Mouse (Mus musculus) liver, postnatal 0 days (tissue): ENCODE measurements at regions not wholly inside any gene's neighbourhood (a gene's known extent, or its start where the extent isn't known, plus 50 kb on each side); places are given as distances from the start of the nearest gene placed in this dataset.

Experiments
- ATAC-seq: fragments of 200-750 bp; cut with Nextera tagmentation; 2 replicates; pipeline ENCODE4 v1.8.0; 2017; ENCODE audit warnings: mild to moderate bottlenecking, moderate library complexity
- DNase-seq: peaks from one replicate; pipeline ENCODE4 v3.0.0-alpha.2; 2016
- H3K27ac ChIP-seq: fragments of 300-500 bp; sonication (generic); 2 replicates; pipeline ENCODE4 v1.5.1; 2014; ENCODE audit warnings: antibody characterized with exemption, moderate library complexity, mild to moderate bottlenecking, low read depth
- H3K27me3 ChIP-seq: fragments of 300-500 bp; sonication (generic); 2 replicates; pipeline ENCODE4 v1.6.1; 2014; ENCODE audit warnings: low read length, control low read depth, mixed read lengths; ENCODE audit not compliant: insufficient read depth
- H3K36me3 ChIP-seq: fragments of 300-500 bp; sonication (generic); replicated peaks from 2 replicates; pipeline ENCODE4 v1.6.1; 2014; ENCODE audit warnings: mild to moderate bottlenecking, control low read depth, low read length, moderate library complexity, mixed read lengths; ENCODE audit not compliant: insufficient read depth
- H3K4me1 ChIP-seq: fragments of 300-500 bp; sonication (generic); 2 replicates; pipeline ENCODE4 v1.6.1; 2014; ENCODE audit warnings: antibody characterized with exemption, mild to moderate bottlenecking, control low read depth; ENCODE audit not compliant: insufficient read depth
- H3K4me2 ChIP-seq: fragments of 300-500 bp; sonication (generic); 2 replicates; pipeline ENCODE4 v1.6.1; 2014; ENCODE audit warnings: low read depth, mild to moderate bottlenecking, low read length, moderate library complexity, mixed read lengths
- H3K4me3 ChIP-seq: fragments of 300-500 bp; sonication (generic); 2 replicates; pipeline ENCODE4 v1.5.1; 2014; ENCODE audit warnings: low read depth, low read length
- H3K9ac ChIP-seq: fragments of 300-500 bp; sonication (generic); replicated peaks from 2 replicates; pipeline ENCODE4 v1.6.1; 2014; ENCODE audit warnings: mild to moderate bottlenecking, moderate library complexity
- H3K9me3 ChIP-seq: fragments of 300-500 bp; sonication (generic); 2 replicates; pipeline ENCODE4 v1.6.1; 2016; ENCODE audit warnings: mild to moderate bottlenecking, control low read depth, low read length, mixed read lengths
- CTCF ChIP-seq: sonication (generic); IDR thresholded peaks from 2 replicates; pipeline ENCODE4 v1.5.1; 2016; ENCODE audit warnings: antibody characterized with exemption, low read depth
- EP300 ChIP-seq: IDR thresholded peaks from 2 replicates; pipeline ENCODE4 v1.6.1; 2016; ENCODE audit warnings: antibody characterized with exemption, low read depth, mild to moderate bottlenecking
- WGBS: fragments of 180-500 bp; shearing (Covaris S2); extraction: QIAGEN DNeasy Blood & Tissue Kit; methylation state at CpG from one replicate; pipeline ENCODE4 v1.1.7; 2014; ENCODE audit not compliant: insufficient replicate concordance; 5-methylcytosine and 5-hydroxymethylcytosine counted together

- no peak overlapping the region for H3K9ac ChIP-seq
- H3K36me3 ChIP-seq, result no peaks in the 10 kb centered on the region
- H3K4me3 ChIP-seq, result no peak overlapping the region
- H3K27me3 ChIP-seq, result peaks cover 11% of the 10 kb centered on the region
- no peaks in the 10 kb centered on the region for H3K9me3 ChIP-seq
- peak overlapping the region; percentile 31; the same call in 1 of the 2 replicates for H3K4me2 ChIP-seq
- 62% methylated on average over 11 of the region's 11 CpGs for WGBS
- TF ChIP-seq CTCF (no peak), EP300 (no peak)
- ATAC-seq (no peak), DNase-seq (no peak)
- H3K27ac ChIP-seq, result no peak overlapping the region
- no peaks in the 10 kb centered on the region for H3K4me1 ChIP-seq
These were observed 382.6 kb upstream of the Slc30a5 start for GRCm38 (mm10) chr13:101215792-101216221.

GRCm38 (mm10) chr13:101215131-101215641 is 382.0 kb upstream of the Slc30a5 start:
- WGBS, result 76% methylated on average over 5 of the region's 5 CpGs
- no peaks in the 10 kb centered on the region for H3K36me3 ChIP-seq
- DNase-seq (no peak), ATAC-seq (no peak)
- no peaks in the 10 kb centered on the region for H3K4me1 ChIP-seq
- peaks cover 11% of the 10 kb centered on the region for H3K27me3 ChIP-seq
- no peaks in the 10 kb centered on the region for H3K9me3 ChIP-seq
- TF ChIP-seq EP300 (no peak), CTCF (no peak)
- no peak overlapping the region for H3K27ac ChIP-seq
- no peak overlapping the region for H3K4me2 ChIP-seq
- no peak overlapping the region for H3K9ac ChIP-seq
- H3K4me3 ChIP-seq, result no peak overlapping the region

GRCm38 (mm10) chr13:101214094-101214493 is 380.9 kb upstream of the Slc30a5 start:
- no peak overlapping the region for H3K9ac ChIP-seq
- H3K36me3 ChIP-seq, result no peaks in the 10 kb centered on the region
- ATAC-seq (no peak), DNase-seq (no peak)
- no peak overlapping the region for H3K27ac ChIP-seq
- H3K4me2 ChIP-seq, result no peak overlapping the region
- H3K27me3 ChIP-seq, result peaks cover 6% of the 10 kb centered on the region; the same call in 1 of the 2 replicates
- WGBS, result 61% methylated on average over 2 of the region's 2 CpGs
- no peak overlapping the region for H3K4me3 ChIP-seq
- TF ChIP-seq EP300, result no peak
- TF ChIP-seq CTCF, result no peak
- H3K9me3 ChIP-seq, result no peaks in the 10 kb centered on the region
- H3K4me1 ChIP-seq, result no peaks in the 10 kb centered on the region

- no peaks in the 10 kb centered on the region for H3K4me1 ChIP-seq
- no peak overlapping the region for H3K27ac ChIP-seq
- no peak overlapping the region for H3K4me2 ChIP-seq
- no peaks in the 10 kb centered on the region for H3K36me3 ChIP-seq
- WGBS, result 60% methylated on average over 13 of the region's 13 CpGs
- DNase-seq (no peak), ATAC-seq (no peak)
- peaks cover 2% of the 10 kb centered on the region; the same call in 1 of the 2 replicates for H3K27me3 ChIP-seq
- no peaks in the 10 kb centered on the region for H3K9me3 ChIP-seq
- H3K4me3 ChIP-seq, result no peak overlapping the region
- no peak overlapping the region for H3K9ac ChIP-seq
- TF ChIP-seq CTCF, result no peak
These were observed 380.1 kb upstream of the Slc30a5 start for GRCm38 (mm10) chr13:101213121-101213916.

GRCm38 (mm10) chr13:101212341-101212895 is 379.2 kb upstream of the Slc30a5 start:
- no peaks in the 10 kb centered on the region for H3K36me3 ChIP-seq
- H3K4me1 ChIP-seq, result no peaks in the 10 kb centered on the region
- H3K9me3 ChIP-seq, result no peaks in the 10 kb centered on the region
- DNase-seq, result no peak
- H3K27ac ChIP-seq, result no peak overlapping the region
- no peak overlapping the region for H3K9ac ChIP-seq
- H3K4me3 ChIP-seq, result no peak overlapping the region
- peaks cover 2% of the 10 kb centered on the region; the same call in 1 of the 2 replicates for H3K27me3 ChIP-seq
- no peak for TF ChIP-seq CTCF
- no peak for TF ChIP-seq EP300
- WGBS, result 75% methylated on average over 5 of the region's 5 CpGs
- ATAC-seq, result no peak
- no peak overlapping the region for H3K4me2 ChIP-seq

- no peak overlapping the region for H3K9ac ChIP-seq
- WGBS, result 81% methylated on average over 9 of the region's 9 CpGs
These were observed 375.6 kb upstream of the Slc30a5 start for GRCm38 (mm10) chr13:101208788-101209187.

More at GRCm38 (mm10) chr13:101208788-101209187, 375.6 kb upstream of the Slc30a5 start:
- DNase-seq, result no peak
- Histone ChIP-seq H3K36me3 (no peaks in the 10 kb centered on the region), H3K4me3 (no peak overlapping the region), H3K4me2 (no peak overlapping the region), H3K9me3 (no peaks in the 10 kb centered on the region), H3K27ac (no peak overlapping the region), H3K4me1 (no peaks in the 10 kb centered on the region), H3K27me3 (no peaks in the 10 kb centered on the region)
- no peak for ATAC-seq
- TF ChIP-seq EP300 (no peak), CTCF (no peak)
